Mouse (Mus musculus) midbrain, embryonic 14.5 days (tissue): ENCODE results near the gene Haghl. TPM values are rescaled to one million over a fixed set of nuclear protein-coding genes. Genes with fewer than 3 reads are reported as not detected.
"Not testable (repeated sequence)": the region's sequence is repeated elsewhere in the genome, so short reads cannot be mapped to it uniquely, and the experiment has no call there.

Experiments used
- ATAC-seq: fragments of 200-750 bp; cut with Nextera tagmentation; 2 replicates; pipeline ENCODE4 v1.8.0; 2017; ENCODE audit warnings: moderate number of reproducible peaks, moderate library complexity; ENCODE audit not compliant: low FRiP score, low TSS enrichment
- DNase-seq: peaks from one replicate; pipeline ENCODE4 v3.0.0-alpha.2; 2015
- H3K27ac ChIP-seq: fragments of 300-500 bp; sonication (generic); replicated peaks from 2 replicates; pipeline ENCODE4 v1.5.1; 2014; ENCODE audit warnings: mild to moderate bottlenecking, low read depth, low read length, moderate library complexity
- H3K27me3 ChIP-seq: fragments of 300-500 bp; sonication (generic); 2 replicates; pipeline ENCODE4 v1.6.1; 2014; ENCODE audit warnings: low read length, control low read depth, mixed read lengths; ENCODE audit not compliant: control insufficient read depth, insufficient read depth
- H3K36me3 ChIP-seq: fragments of 300-500 bp; sonication (generic); 2 replicates; pipeline ENCODE4 v1.6.1; 2014; ENCODE audit warnings: low read length, control low read depth; ENCODE audit not compliant: control insufficient read depth, insufficient read depth
- H3K4me1 ChIP-seq: fragments of 300-500 bp; sonication (generic); 2 replicates; pipeline ENCODE4 v1.6.1; 2014; ENCODE audit warnings: mild to moderate bottlenecking, antibody characterized with exemption, low read length, control low read depth; ENCODE audit not compliant: control insufficient read depth, insufficient read depth
- H3K4me2 ChIP-seq: fragments of 300-500 bp; sonication (generic); 2 replicates; pipeline ENCODE4 v1.6.1; 2014; ENCODE audit warnings: mild to moderate bottlenecking, low read length, moderate library complexity
- H3K4me3 ChIP-seq: fragments of 300-500 bp; sonication (generic); replicated peaks from 2 replicates; pipeline ENCODE4 v1.5.1; 2014; ENCODE audit warnings: low read depth, low read length
- H3K9ac ChIP-seq: fragments of 300-500 bp; sonication (generic); replicated peaks from 2 replicates; pipeline ENCODE4 v1.6.1; 2014; ENCODE audit warnings: mild to moderate bottlenecking, low read length, moderate library complexity
- H3K9me3 ChIP-seq: fragments of 300-500 bp; sonication (generic); 2 replicates; pipeline ENCODE4 v1.6.1; 2016; ENCODE audit warnings: low read length, control low read depth, mixed read lengths; ENCODE audit not compliant: control insufficient read depth
- WGBS: fragments of 180-500 bp; shearing (Covaris S2); extraction: QIAGEN DNeasy Blood & Tissue Kit; methylation state at CpG from one replicate; pipeline ENCODE4 v1.1.7; 2014; 5-methylcytosine and 5-hydroxymethylcytosine counted together
- polyA plus RNA-seq: library from polyadenylated mRNA; unstranded; fragments of >200 nt; fragmentation: Nextera tagmentation; extraction: Ambion mirVana; gene quantifications from 2 replicates; pipeline ENCODE4 v1.2.1, GENCODE M21; 2014

Gene Haghl
- polyA plus RNA-seq, 1 experiment from 2014 or later: 155 TPM

GRCm38 (mm10) chr17:25751446-25751845, 34.0 kb downstream of the Haghl start:
- Histone ChIP-seq H3K4me1 (no peaks in the 10 kb centered on the region), H3K4me2 (no peak overlapping the region), H3K27me3 (no peaks in the 10 kb centered on the region), H3K27ac (no peak overlapping the region), H3K9me3 (no peaks in the 10 kb centered on the region), H3K4me3 (no peak overlapping the region), H3K9ac (no peak overlapping the region), H3K36me3 (no peaks in the 10 kb centered on the region)
- ATAC-seq (no peak), DNase-seq (peak; percentile 51)
- 61% methylated on average over 5 of the region's 5 CpGs for WGBS

- DNase-seq: no peak
- Histone ChIP-seq H3K4me2 (no peak overlapping the region), H3K9ac (no peak overlapping the region), H3K9me3 (no peaks in the 10 kb centered on the region), H3K36me3 (no peaks in the 10 kb centered on the region), H3K27me3 (no peaks in the 10 kb centered on the region), H3K4me3 (no peak overlapping the region), H3K4me1 (no peaks in the 10 kb centered on the region), H3K27ac (no peak overlapping the region)
- ATAC-seq: no peak
- WGBS: 85% methylated on average over 6 of the region's 6 CpGs
These were observed 36.2 kb downstream of the Haghl start for GRCm38 (mm10) chr17:25749314-25749713.

- Histone ChIP-seq H3K27me3 (no peaks in the 10 kb centered on the region), H3K4me1 (no peaks in the 10 kb centered on the region), H3K4me2 (no peak overlapping the region), H3K9ac (no peak overlapping the region), H3K4me3 (no peak overlapping the region), H3K27ac (no peak overlapping the region), H3K9me3 (no peaks in the 10 kb centered on the region), H3K36me3 (no peaks in the 10 kb centered on the region)
- WGBS: 91% methylated on average over 4 of the region's 4 CpGs
- no peak for DNase-seq
- ATAC-seq: no peak
These were observed 37.2 kb downstream of the Haghl start for GRCm38 (mm10) chr17:25748238-25748637.

GRCm38 (mm10) chr17:25744311-25744710, 41.2 kb downstream of the Haghl start:
- H3K4me2 ChIP-seq: no peak overlapping the region
- no peak overlapping the region for H3K4me3 ChIP-seq
- DNase-seq: no peak
- ATAC-seq: no peak
- H3K36me3 ChIP-seq: no peaks in the 10 kb centered on the region
- no peak overlapping the region for H3K9ac ChIP-seq
- H3K27ac ChIP-seq: no peak overlapping the region
- no peaks in the 10 kb centered on the region for H3K4me1 ChIP-seq
- no peaks in the 10 kb centered on the region for H3K27me3 ChIP-seq
- WGBS: 78% methylated on average over 10 of the region's 10 CpGs
- no peaks in the 10 kb centered on the region for H3K9me3 ChIP-seq

GRCm38 (mm10) chr17:25743831-25744230, 41.6 kb downstream of the Haghl start:
- no peak overlapping the region for H3K9ac ChIP-seq
- no peaks in the 10 kb centered on the region for H3K4me1 ChIP-seq
- WGBS: 92% methylated on average over 9 of the region's 9 CpGs
- no peak overlapping the region for H3K27ac ChIP-seq
- no peaks in the 10 kb centered on the region for H3K9me3 ChIP-seq
- H3K4me3 ChIP-seq: no peak overlapping the region
- no peak for ATAC-seq
- no peak overlapping the region for H3K4me2 ChIP-seq
- no peak for DNase-seq
- H3K27me3 ChIP-seq: no peaks in the 10 kb centered on the region
- no peaks in the 10 kb centered on the region for H3K36me3 ChIP-seq

GRCm38 (mm10) chr17:25741471-25741870, 44.0 kb downstream of the Haghl start:
- not testable (repeated sequence) for H3K4me1 ChIP-seq, H3K9ac ChIP-seq, DNase-seq, H3K4me3 ChIP-seq, H3K27me3 ChIP-seq, H3K27ac ChIP-seq, ATAC-seq, H3K36me3 ChIP-seq, H3K9me3 ChIP-seq, H3K4me2 ChIP-seq
- 67% methylated on average over 12 of the region's 12 CpGs for WGBS

GRCm38 (mm10) chr17:25738861-25739260, 46.6 kb downstream of the Haghl start:
- ATAC-seq: no peak
- Histone ChIP-seq H3K4me3 (no peak overlapping the region), H3K4me1 (no peaks in the 10 kb centered on the region), H3K36me3 (no peaks in the 10 kb centered on the region), H3K27ac (no peak overlapping the region), H3K9ac (no peak overlapping the region), H3K4me2 (no peak overlapping the region), H3K27me3 (no peaks in the 10 kb centered on the region), H3K9me3 (no peaks in the 10 kb centered on the region)
- WGBS: 81% methylated on average over 7 of the region's 7 CpGs
- DNase-seq: no peak

- H3K36me3 ChIP-seq: peaks cover 4% of the 10 kb centered on the region; the same call in 1 of the 2 replicates
- H3K27ac ChIP-seq: no peak within 1 kb of the TSS
- H3K9me3 ChIP-seq: no peaks in the 10 kb centered on the region
- 62% methylated on average over 3 of the region's 3 CpGs for WGBS
- no peak within 1 kb of the TSS for H3K9ac ChIP-seq
- H3K4me3 ChIP-seq: no peak within 1 kb of the TSS
- DNase-seq (no peak), ATAC-seq (no peak)
- no peaks in the 10 kb centered on the region for H3K4me1 ChIP-seq
- H3K27me3 ChIP-seq: no peaks in the 10 kb centered on the region
- H3K4me2 ChIP-seq: no peak within 1 kb of the TSS
These were observed 49.7 kb downstream of the Haghl start, which contains the start of gene Mslnl for GRCm38 (mm10) chr17:25735745-25736144. Mslnl (plus strand) TSS chr17:25736042.

GRCm38 (mm10) chr17:25735246-25735645, 50.2 kb downstream of the Haghl start:
- H3K36me3 ChIP-seq: peaks cover 9% of the 10 kb centered on the region; the same call in 1 of the 2 replicates
- H3K4me2 ChIP-seq: no peak overlapping the region
- H3K4me3 ChIP-seq: no peak overlapping the region
- no peak overlapping the region for H3K27ac ChIP-seq
- no peak for ATAC-seq
- H3K27me3 ChIP-seq: no peaks in the 10 kb centered on the region
- H3K9me3 ChIP-seq: no peaks in the 10 kb centered on the region
- 83% methylated on average over 5 of the region's 5 CpGs for WGBS
- no peak overlapping the region for H3K9ac ChIP-seq
- no peaks in the 10 kb centered on the region for H3K4me1 ChIP-seq
- no peak for DNase-seq
